Mouse (Mus musculus): ENCODE measurements around the gene Tcf15.

DNA sequence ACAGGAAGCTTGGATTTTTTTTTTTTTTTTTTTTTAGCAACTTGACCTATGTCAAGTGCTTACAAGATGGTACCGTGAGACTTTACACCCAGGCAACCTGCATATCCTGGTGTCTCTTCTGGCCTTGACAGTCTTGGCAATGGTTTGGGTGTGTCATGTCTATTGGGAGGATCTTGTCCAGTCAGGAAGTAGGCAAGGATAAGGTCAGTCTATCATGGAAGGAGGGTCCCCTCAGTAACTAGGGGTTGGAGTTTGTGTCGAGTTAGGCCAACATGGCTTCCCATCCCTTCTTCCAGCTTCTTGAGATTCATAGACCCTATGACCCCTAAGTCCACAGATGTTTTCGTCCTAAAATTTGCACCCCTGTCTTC is 37.2 kb upstream of the Tcf15 start:
- TF ChIP-seq POLR2A (IDR thresholded peaks at IDR 0.05; ENCODE audit: borderline replicate concordance, extremely low read depth, insufficient read depth, insufficient read length, poor library complexity, severe bottlenecking) (no peak), CTCF (IDR thresholded peaks at IDR 0.05; ENCODE audit: borderline replicate concordance, extremely low read depth, insufficient read depth, insufficient read length) (no peak)
